ENCODE assay signal across 23 mouse cellular contexts in genomic region chr8:86853266-86853988, GRCm38 (mm10). TPM values are rescaled to one million over a fixed set of nuclear protein-coding genes. Genes with fewer than 3 reads are reported as not detected.
A peak's percentile ranks its signal among the peaks of the same experiment; 100 is the strongest.
DNase-seq lines count a peak whose midpoint lies in the region; ATAC-seq lines count a peak whose summit lies in the region.
"Had no signal": no experiment of that assay in that cellular context is flagged by ENCODE, and none has a peak within 500 bp of the region (broad histone marks: within the 10 kb centered on the region; RNA-seq: fewer than 3 reads in every experiment).

No protein-coding gene starts in this region.

- no peak overlapping the region for H3K4me2 ChIP-seq in hindbrain, embryonic 13.5 days
- no peak overlapping the region for H3K4me2 ChIP-seq in hindbrain, embryonic 16.5 days (ENCODE audit: low read length)
- H3K4me2 ChIP-seq: midbrain, embryonic 13.5 days; neural tube, embryonic 15.5 days; stomach, embryonic 15.5 days had no signal

- 0 out of 2 replicates have a peak overlapping the region, but pooled peaks have one; percentile 5 for H3K27ac ChIP-seq in hindbrain, embryonic 13.5 days
- no peak overlapping the region for H3K27ac ChIP-seq in hindbrain, embryonic 16.5 days (ENCODE audit: low read depth, low read length)
- H3K27ac ChIP-seq: liver, embryonic 14.5 days; midbrain, embryonic 13.5 days; neural tube, embryonic 15.5 days; stomach, embryonic 15.5 days had no signal

- peaks cover 32% of the 10 kb centered on the region for H3K4me1 ChIP-seq in hindbrain, embryonic 13.5 days (replicated peaks)
- H3K4me1 ChIP-seq in hindbrain, embryonic 16.5 days (ENCODE audit: control insufficient read depth, insufficient read depth, low read depth, low read length): no peaks in the 10 kb centered on the region
- H3K4me1 ChIP-seq: stomach, embryonic 15.5 days had no signal

- no peak for ATAC-seq in hindbrain, embryonic 13.5 days (ENCODE audit: low FRiP score)
- ATAC-seq in hindbrain, embryonic 16.5 days: no peak
- ATAC-seq in CD4-positive, CD25-positive, alpha-beta regulatory T cell, adult 4 months: peak; percentile 27
- ATAC-seq in activated CD4-positive, CD25-positive, alpha-beta regulatory T cell, adult 4 months: peak; percentile 28
- ATAC-seq: forebrain, embryonic 14.5 days; intestine, postnatal 0 days; midbrain, embryonic 13.5 days; Patski had no signal

- peaks cover 20% of the 10 kb centered on the region for H3K36me3 ChIP-seq in hindbrain, embryonic 13.5 days
- no peaks in the 10 kb centered on the region for H3K36me3 ChIP-seq in hindbrain, embryonic 16.5 days (ENCODE audit: control insufficient read depth, insufficient read depth, low read length)
- H3K36me3 ChIP-seq: stomach, embryonic 15.5 days had no signal

- H3K9ac ChIP-seq in hindbrain, embryonic 13.5 days: no peak overlapping the region
- no peak overlapping the region for H3K9ac ChIP-seq in hindbrain, embryonic 16.5 days (ENCODE audit: low read depth, low read length)
- H3K9ac ChIP-seq: liver, embryonic 14.5 days; midbrain, embryonic 13.5 days; neural tube, embryonic 15.5 days; stomach, embryonic 15.5 days had no signal

- DNase-seq in natural killer cell, adult 2 months (ENCODE audit: low spot score in 2 of 2): peak; percentile 30 to 69
- DNase-seq in lung, postnatal 10 days: no peak
- DNase-seq: adrenal gland, postnatal 36 days; B cell, adult 2 months; cerebellum, adult 8-10 months; cerebellum, postnatal 25 days; heart, postnatal 14 days; kidney, adult 9 months; liver; lung, adult 2 months; retina, postnatal 1 day; right cerebral cortex, postnatal 25 days had no signal

- WGBS in hindbrain, embryonic 13.5 days: 92% methylated on average over 8 of the region's 8 CpGs
- WGBS in hindbrain, embryonic 16.5 days: 88% methylated on average over 8 of the region's 8 CpGs

- no peaks in the 10 kb centered on the region for H3K9me3 ChIP-seq in hindbrain, embryonic 13.5 days
- no peaks in the 10 kb centered on the region for H3K9me3 ChIP-seq in hindbrain, embryonic 16.5 days (ENCODE audit: control insufficient read depth, low read length)
- H3K9me3 ChIP-seq: midbrain, embryonic 13.5 days; neural tube, embryonic 15.5 days; stomach, embryonic 15.5 days had no signal

- H3K27me3 ChIP-seq in hindbrain, embryonic 13.5 days: no peaks in the 10 kb centered on the region
- H3K27me3 ChIP-seq in hindbrain, embryonic 16.5 days (replicated peaks; ENCODE audit: control insufficient read depth, insufficient read depth, low read length): no peaks in the 10 kb centered on the region
- H3K27me3 ChIP-seq: midbrain, embryonic 13.5 days; neural tube, embryonic 15.5 days; Patski; stomach, embryonic 15.5 days had no signal

- no peak overlapping the region for H3K4me3 ChIP-seq in hindbrain, embryonic 13.5 days
- H3K4me3 ChIP-seq in hindbrain, embryonic 16.5 days (ENCODE audit: low read length): no peak overlapping the region
- H3K4me3 ChIP-seq: midbrain, embryonic 13.5 days; neural tube, embryonic 15.5 days; stomach, embryonic 15.5 days had no signal

RNA-seq across cellular contexts. Expression of gene N4bp1, which starts 31.6 kb away (rescaled TPM):
- polyA plus RNA-seq in hindbrain, embryonic 13.5 days (2015; fragmentation: Nextera tagmentation; extraction: Ambion mirVana): 10.0 and 10.6 TPM in 2 replicates
- 7.7 and 9.5 TPM in 2 replicates for polyA plus RNA-seq in hindbrain, embryonic 16.5 days (2015; fragmentation: Nextera tagmentation; extraction: Ambion mirVana)
- polyA plus RNA-seq in CD4-positive, CD25-positive, alpha-beta regulatory T cell, adult 4 months (2017; shearing (Covaris generic)): 10 to 100 TPM; 10.8 to 11.9 TPM
- polyA plus RNA-seq in activated CD4-positive, CD25-positive, alpha-beta regulatory T cell, adult 4 months (2017; shearing (Covaris generic)): 10 to 100 TPM in 1 of 2 experiments, 1 to 10 TPM in 1; 10.0 to 11.8 TPM

Comparison
In these comparisons a context has a peak if more than half of its experiments do, and no peak if none do; other contexts are left out.
1. ATAC-seq: peak in CD4-positive, CD25-positive, alpha-beta regulatory T cell, adult 4 months (single experiment) and activated CD4-positive, CD25-positive, alpha-beta regulatory T cell, adult 4 months (single experiment); none in hindbrain, embryonic 13.5 days (single experiment) and hindbrain, embryonic 16.5 days (single experiment).